Comparison of ENCODE assay signal across 9 mouse cellular contexts in the genomic region with DNA sequence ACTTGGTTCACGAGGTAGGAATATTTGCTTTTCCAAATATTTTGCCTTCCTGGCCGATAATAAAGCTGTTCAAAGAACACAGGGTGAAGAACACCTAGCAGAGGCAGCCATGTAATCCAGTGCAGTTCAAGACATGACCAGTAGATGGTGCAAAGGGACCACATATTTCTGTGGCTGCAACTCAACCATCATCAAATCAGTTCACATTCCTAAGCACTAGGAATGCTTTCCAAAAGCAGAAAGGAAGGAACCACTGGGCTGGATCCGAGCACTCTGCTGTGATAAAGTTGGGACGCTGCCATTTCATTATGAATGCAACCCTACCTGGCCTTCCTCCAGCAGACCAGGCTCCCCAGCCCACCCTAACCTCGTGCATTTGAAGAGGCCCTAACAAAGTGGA.
DNase-seq lines count a peak whose midpoint lies in the region; ATAC-seq and TF ChIP-seq lines count a peak whose summit lies in the region.
"Had no signal": no experiment of that assay in that cellular context is flagged by ENCODE, and none has a peak within 500 bp of the region (broad histone marks: within the 10 kb centered on the region; RNA-seq: fewer than 3 reads in every experiment).

No protein-coding gene starts in this region.

- peak; percentile 40 for DNase-seq in adrenal gland, postnatal 25 days
- DNase-seq in heart, adult 9 months (ENCODE audit: low spot score in 2 of 2): peak; percentile 74 to 84
- peak; percentile 87 for DNase-seq in kidney, postnatal 10 days
- peak; percentile 71 for DNase-seq in liver, postnatal 0 days
- DNase-seq in testis, postnatal 14 days (ENCODE audit: low spot score): peak; percentile 35
- DNase-seq: liver, embryonic 13.5 days had no signal

- H3K9ac ChIP-seq in embryonic facial prominence, embryonic 13.5 days: no peak overlapping the region
- H3K9ac ChIP-seq in liver, postnatal 0 days (replicated peaks): no peak overlapping the region
- H3K9ac ChIP-seq in neural tube, embryonic 15.5 days (replicated peaks): no peak overlapping the region
- H3K9ac ChIP-seq: liver, embryonic 13.5 days had no signal

- no peaks in the 10 kb centered on the region for H3K9me3 ChIP-seq in embryonic facial prominence, embryonic 13.5 days
- H3K9me3 ChIP-seq in liver, postnatal 0 days (ENCODE audit: low read length): no peaks in the 10 kb centered on the region
- H3K9me3 ChIP-seq in neural tube, embryonic 15.5 days (replicated peaks): no peaks in the 10 kb centered on the region
- H3K9me3 ChIP-seq: liver, embryonic 13.5 days had no signal

- H3K4me1 ChIP-seq in embryonic facial prominence, embryonic 13.5 days: no peaks in the 10 kb centered on the region
- no peaks in the 10 kb centered on the region for H3K4me1 ChIP-seq in liver, postnatal 0 days (ENCODE audit: insufficient read depth)
- peaks cover 28% of the 10 kb centered on the region for H3K4me1 ChIP-seq in neural tube, embryonic 15.5 days
- H3K4me1 ChIP-seq: liver, embryonic 13.5 days had no signal

- H3K27ac ChIP-seq in embryonic facial prominence, embryonic 13.5 days: no peak overlapping the region
- no peak overlapping the region for H3K27ac ChIP-seq in liver, postnatal 0 days (ENCODE audit: low read depth)
- peak overlapping the region; percentile 74 for H3K27ac ChIP-seq in neural tube, embryonic 15.5 days (replicated peaks)
- H3K27ac ChIP-seq: liver, embryonic 13.5 days had no signal

- no peak overlapping the region for H3K4me3 ChIP-seq in embryonic facial prominence, embryonic 13.5 days
- no peak overlapping the region for H3K4me3 ChIP-seq in liver, postnatal 0 days (ENCODE audit: low read depth, low read length)
- no peak overlapping the region for H3K4me3 ChIP-seq in neural tube, embryonic 15.5 days (replicated peaks)
- H3K4me3 ChIP-seq: liver, embryonic 13.5 days had no signal

- H3K36me3 ChIP-seq in embryonic facial prominence, embryonic 13.5 days: peaks cover 31% of the 10 kb centered on the region
- peaks cover 8% of the 10 kb centered on the region for H3K36me3 ChIP-seq in liver, postnatal 0 days (replicated peaks; ENCODE audit: insufficient read depth, low read length)
- H3K36me3 ChIP-seq in neural tube, embryonic 15.5 days: peaks cover 20% of the 10 kb centered on the region; the same call in 1 of the 2 replicates

- H3K4me2 ChIP-seq in embryonic facial prominence, embryonic 13.5 days: no peak overlapping the region
- H3K4me2 ChIP-seq in liver, postnatal 0 days (ENCODE audit: low read depth, low read length): no peak overlapping the region
- 0 out of 2 replicates have a peak overlapping the region, but pooled peaks have one; percentile 11 for H3K4me2 ChIP-seq in neural tube, embryonic 15.5 days
- H3K4me2 ChIP-seq: liver, embryonic 13.5 days had no signal

- H3K27me3 ChIP-seq in embryonic facial prominence, embryonic 13.5 days: no peaks in the 10 kb centered on the region
- no peaks in the 10 kb centered on the region for H3K27me3 ChIP-seq in liver, postnatal 0 days (ENCODE audit: insufficient read depth, low read length)
- no peaks in the 10 kb centered on the region for H3K27me3 ChIP-seq in neural tube, embryonic 15.5 days (replicated peaks)
- H3K27me3 ChIP-seq: liver, embryonic 13.5 days had no signal

- peak; percentile 94 for TF ChIP-seq CTCF in liver, postnatal 0 days (IDR thresholded peaks at IDR 0.05; ENCODE audit: low read depth)

- no peak for TF ChIP-seq EP300 in liver, postnatal 0 days (IDR thresholded peaks at IDR 0.05; ENCODE audit: low read depth)

- WGBS in embryonic facial prominence, embryonic 13.5 days: 6% methylated on average over 5 of the region's 5 CpGs
- WGBS in liver, postnatal 0 days (ENCODE audit: insufficient replicate concordance): 25% methylated on average over 5 of the region's 5 CpGs
- 3% methylated on average over 5 of the region's 5 CpGs for WGBS in neural tube, embryonic 15.5 days

- ATAC-seq in CD4-positive, CD25-positive, alpha-beta regulatory T cell, adult 4 months: peak; percentile 45
- ATAC-seq in embryonic facial prominence, embryonic 13.5 days (ENCODE audit: insufficient number of reproducible peaks, insufficient read depth, low FRiP score, low TSS enrichment, low read depth): peak; percentile 48; the same call in 1 of the 2 replicates
- no peak for ATAC-seq in liver, postnatal 0 days
- peak; percentile 79 for ATAC-seq in neural tube, embryonic 15.5 days (ENCODE audit: low FRiP score)

Comparison
In these comparisons a context has a peak if more than half of its experiments do, and no peak if none do; other contexts are left out.
1. DNase-seq: peak in every context shown above with its lines; median percentile 87 in kidney, postnatal 10 days; 79 in heart, adult 9 months; 71 in liver, postnatal 0 days; 40 in adrenal gland, postnatal 25 days; 35 in testis, postnatal 14 days.